Mouse (Mus musculus): ENCODE results near the gene Gal3st2c. TPM values are rescaled to one million over a fixed set of nuclear protein-coding genes. Genes with fewer than 3 reads are reported as not detected.
"Not testable (repeated sequence)": the region's sequence is repeated elsewhere in the genome, so short reads cannot be mapped to it uniquely, and the experiment has no call there.

The Gal3st2c gene
- total RNA-seq (2021): 0.11 and 0.19 TPM in 2 replicates
- long read RNA-seq, experiment 1: 0 reads
- long read RNA-seq, experiment 2: 0 reads

GRCm38 (mm10) chr1:93990209-93990608 is at the start of gene Gal3st2c:
TSS of gene Gal3st2c (plus strand) at chr1:93990509.
- not testable (repeated sequence) for DNase-seq

GRCm38 (mm10) chr1:93949087-93949486 is 41.2 kb upstream of the Gal3st2c start:
- DNase-seq: not testable (repeated sequence)

DNA sequence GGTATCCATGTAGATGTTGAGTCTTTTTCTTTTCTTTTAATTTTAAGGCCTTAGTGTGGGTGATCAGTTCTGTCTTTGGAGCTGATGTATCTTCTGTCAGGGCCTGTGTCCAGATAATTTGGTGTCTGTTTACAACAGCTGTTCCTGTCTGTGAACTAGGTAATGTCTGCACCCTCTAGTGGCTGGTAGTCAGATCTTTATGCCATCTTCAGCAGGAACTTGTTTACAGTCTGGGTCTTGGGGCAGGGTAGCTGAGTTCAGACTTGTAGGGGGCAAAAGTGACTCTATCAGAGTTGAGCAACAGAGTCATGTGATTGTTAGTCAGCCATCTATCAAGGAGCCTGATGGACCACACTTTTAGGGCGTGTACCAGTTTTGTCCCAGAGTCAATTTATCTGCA is 23.8 kb upstream of the Gal3st2c start:
- not testable (repeated sequence) for DNase-seq

GRCm38 (mm10) chr1:93970380-93970779 is 19.9 kb upstream of the Gal3st2c start:
- DNase-seq: not testable (repeated sequence)

GRCm38 (mm10) chr1:93970797-93971196 is 19.5 kb upstream of the Gal3st2c start:
- DNase-seq: not testable (repeated sequence)

GRCm38 (mm10) chr1:93975764-93976163 is 14.5 kb upstream of the Gal3st2c start:
- not testable (repeated sequence) for DNase-seq

- not testable (repeated sequence) for DNase-seq
Observed at GRCm38 (mm10) chr1:93978287-93978686, 12.0 kb upstream of the Gal3st2c start.

- DNase-seq: not testable (repeated sequence)
Observed at GRCm38 (mm10) chr1:93980932-93981331, 9.4 kb upstream of the Gal3st2c start.

GRCm38 (mm10) chr1:93986167-93986566 is 4.1 kb upstream of the Gal3st2c start:
- DNase-seq: no peak

DNA sequence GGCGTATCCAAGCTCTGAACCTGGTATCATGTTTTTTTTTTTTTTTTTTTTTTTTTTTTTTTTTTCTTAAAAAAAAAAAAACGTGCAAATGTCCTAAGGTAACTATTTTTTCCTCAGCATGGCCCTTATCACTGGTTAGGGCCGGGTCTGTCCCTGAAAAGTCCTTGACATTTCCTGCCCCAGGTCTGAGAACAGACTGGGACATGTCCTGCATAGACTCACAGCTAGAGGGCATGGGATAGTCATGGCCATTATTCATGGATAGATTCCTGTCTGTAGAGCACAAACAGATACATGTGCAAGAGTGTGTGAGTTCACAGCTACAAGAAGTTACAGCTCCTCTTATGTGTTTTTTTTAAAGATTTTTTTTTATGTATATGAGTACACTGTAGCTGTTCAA is 1.5 kb upstream of the Gal3st2c start:
- DNase-seq: peak; percentile 45

- not testable (repeated sequence) for DNase-seq
Observed at GRCm38 (mm10) chr1:93991068-93991467, 759 bp downstream of the Gal3st2c start.

GRCm38 (mm10) chr1:93991491-93991890 is 1.2 kb downstream of the Gal3st2c start:
- not testable (repeated sequence) for DNase-seq

- no peak for DNase-seq
Observed at GRCm38 (mm10) chr1:94001023-94001422, 10.7 kb downstream of the Gal3st2c start.

GRCm38 (mm10) chr1:94005954-94006506 is 15.7 kb downstream of the Gal3st2c start:
- DNase-seq: not testable (repeated sequence)

DNA sequence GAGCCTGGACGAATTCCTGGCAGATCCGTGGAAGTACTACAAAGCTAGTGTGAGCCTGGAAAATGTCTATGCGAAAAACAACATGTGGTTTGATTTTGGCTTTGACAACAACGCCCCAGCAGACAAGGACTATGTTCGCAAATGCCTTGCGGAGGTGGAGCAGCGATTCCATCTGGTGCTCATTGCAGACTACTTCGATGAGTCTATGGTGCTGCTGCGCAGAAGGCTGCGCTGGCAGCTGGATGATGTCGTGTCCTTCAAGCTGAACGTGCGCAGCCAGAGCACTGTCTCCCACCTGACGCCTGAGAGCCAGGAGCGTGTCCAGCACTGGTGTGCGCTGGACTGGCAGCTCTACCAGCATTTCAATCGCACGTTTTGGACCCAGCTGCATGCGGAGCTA is 18.5 kb downstream of the Gal3st2c start:
- DNase-seq: not testable (repeated sequence)

DNA sequence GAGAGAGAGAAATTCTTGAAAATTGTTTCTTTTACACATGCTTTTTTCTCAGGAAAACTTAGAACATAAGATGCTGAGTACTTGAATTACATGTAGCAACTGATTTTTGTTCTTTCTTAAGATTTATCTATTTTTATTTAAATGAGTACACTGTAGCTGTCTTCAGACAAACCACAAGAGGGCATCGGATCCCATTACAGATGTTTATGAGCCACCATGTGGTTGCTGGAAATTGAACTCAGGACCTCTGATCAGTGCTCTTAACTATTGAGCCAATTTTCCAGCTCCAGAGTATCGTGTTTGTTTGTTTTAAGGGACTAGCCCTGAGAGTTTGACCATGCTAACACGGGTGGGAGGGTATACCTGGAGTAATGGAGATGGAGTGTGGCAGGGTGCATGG is 21.3 kb downstream of the Gal3st2c start:
- DNase-seq: peak; percentile 10

GRCm38 (mm10) chr1:94020151-94020550 is 29.8 kb downstream of the Gal3st2c start, which contains the start of gene Neu4:
TSS of gene Neu4 (plus strand) at chr1:94020451.
- no peak for DNase-seq

DNA sequence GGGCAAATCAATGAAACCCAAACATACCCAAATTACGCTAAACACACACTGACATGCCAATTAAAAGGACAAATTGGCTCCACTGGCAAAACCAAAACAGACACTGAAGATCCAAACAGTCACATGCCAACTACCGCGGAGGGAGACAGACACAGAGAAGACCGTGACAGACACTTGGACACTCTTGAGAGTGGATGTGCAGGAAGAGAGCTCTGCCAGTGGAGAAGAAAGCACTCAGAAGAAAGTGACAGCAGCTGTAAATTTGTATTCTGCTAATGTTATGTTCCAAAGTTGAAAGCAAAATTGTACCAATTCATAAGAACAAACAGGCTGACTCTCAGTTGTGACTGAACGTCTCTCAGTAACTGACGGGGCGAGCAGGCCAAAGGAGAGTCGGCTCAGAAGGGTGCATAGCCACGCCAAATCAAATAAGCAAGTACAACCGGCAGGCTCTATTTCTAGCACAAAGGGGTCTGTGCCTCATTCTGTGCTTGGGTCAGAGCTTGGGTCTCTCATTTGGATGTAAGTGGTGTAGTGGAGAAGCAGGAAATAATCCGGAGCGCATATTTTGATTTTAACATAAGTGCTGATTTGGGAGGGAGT is 37.3 kb downstream of the Gal3st2c start:
- no peak for DNase-seq

GRCm38 (mm10) chr1:94028741-94029140 is 38.4 kb downstream of the Gal3st2c start:
- DNase-seq: peak; percentile 42

GRCm38 (mm10) chr1:94033075-94033602 is 42.8 kb downstream of the Gal3st2c start:
- no peak for DNase-seq

DNA sequence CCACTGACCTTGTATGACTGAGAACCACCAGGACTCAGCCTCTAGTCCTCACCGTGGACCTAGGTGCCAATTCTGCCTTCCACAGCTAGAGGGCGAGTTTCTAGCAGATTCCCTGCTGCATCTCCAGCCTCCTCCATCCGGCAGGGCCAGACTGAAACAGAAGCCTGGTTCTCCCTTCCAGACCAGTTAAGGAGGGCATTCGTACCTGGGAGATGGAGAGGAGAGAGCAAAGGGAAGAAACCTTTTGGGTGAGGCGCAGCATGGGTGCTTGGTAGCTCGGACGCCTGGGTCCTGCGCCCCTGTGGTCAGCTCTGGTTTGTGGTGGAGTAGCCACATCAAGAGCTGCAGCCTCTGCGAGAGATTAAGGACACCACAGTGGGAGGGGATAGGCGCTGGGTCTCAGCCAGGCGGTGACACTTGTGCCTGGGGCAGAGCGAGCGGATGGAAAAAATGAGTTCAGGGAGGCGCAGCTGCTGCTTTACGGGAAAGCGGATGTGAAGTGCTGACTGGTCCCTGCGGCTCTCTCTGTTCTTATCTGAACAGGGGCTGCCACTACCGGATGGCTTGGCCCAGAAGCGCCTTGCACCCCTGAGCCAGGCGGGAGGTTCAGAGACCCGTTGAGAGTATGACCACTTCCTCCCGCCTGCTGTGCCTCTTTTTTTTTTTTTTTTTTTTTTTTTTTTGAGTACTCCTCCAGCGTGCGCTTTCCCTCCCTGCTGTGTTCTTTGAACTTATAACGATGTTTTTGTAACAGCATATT is 44.9 kb downstream of the Gal3st2c start:
- peak; percentile 92 for DNase-seq

DNA sequence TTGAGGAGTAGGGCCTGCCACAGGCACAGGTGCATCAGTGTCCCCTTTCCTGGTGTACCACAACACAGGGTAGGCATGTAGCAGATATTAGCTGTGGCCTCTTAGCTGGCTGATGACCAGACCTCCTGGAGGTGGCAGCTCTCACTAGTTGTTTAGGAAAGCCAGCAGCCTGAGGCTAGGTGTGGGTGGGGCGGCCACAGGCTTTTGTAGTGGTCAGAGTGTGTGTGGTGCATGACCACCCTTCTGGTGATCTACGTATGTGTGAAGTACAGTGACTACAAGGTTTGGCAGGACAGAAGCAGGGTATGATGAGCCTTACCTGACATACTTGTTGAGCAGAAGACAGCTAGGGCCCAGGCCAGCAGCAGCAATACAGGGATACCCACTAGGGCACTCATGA is 50.1 kb downstream of the Gal3st2c start:
- DNase-seq: no peak

GRCm38 (mm10) chr1:94045559-94045958 is 55.2 kb downstream of the Gal3st2c start:
- DNase-seq: no peak
